Mouse (Mus musculus) heart, postnatal 4 days (tissue): ENCODE results near the gene Pip5k1b. TPM values are rescaled to one million over a fixed set of nuclear protein-coding genes. Genes with fewer than 3 reads are reported as not detected.

Experiments
- DNase-seq: peaks from one replicate; pipeline ENCODE4 v3.0.0; 2021
- total RNA-seq, 2 experiments: library from RNA; stranded (reverse); gene quantifications; 2 replicates each; pipeline ENCODE4 v1.2.3; 2021

Gene Pip5k1b
- total RNA-seq, 2 experiments from 2014 or later = 29.9 to 31.2 TPM

GRCm38 (mm10) chr19:24543386-24544350 lies 12.0 kb downstream of the Pip5k1b start:
- DNase-seq = peak; percentile 28

DNA sequence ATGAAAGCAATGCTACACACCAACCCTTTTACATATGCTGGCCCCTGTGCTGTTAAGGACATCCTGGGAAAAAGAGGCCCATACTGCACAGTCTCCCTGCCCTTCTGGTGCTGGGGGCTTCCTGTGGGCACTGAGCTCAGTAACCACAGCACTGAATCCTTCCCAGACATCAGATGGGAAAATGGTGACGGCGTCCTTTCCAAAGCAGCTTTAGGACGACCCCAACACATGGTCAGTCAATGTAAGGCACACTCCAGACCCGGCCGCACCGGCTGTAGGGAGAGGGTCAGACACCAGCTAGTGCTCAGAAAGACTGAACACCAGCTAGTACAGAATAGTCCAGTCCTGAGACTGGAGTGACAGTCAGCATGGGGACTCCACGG lies 13.4 kb downstream of the Pip5k1b start:
- DNase-seq = no peak

DNA sequence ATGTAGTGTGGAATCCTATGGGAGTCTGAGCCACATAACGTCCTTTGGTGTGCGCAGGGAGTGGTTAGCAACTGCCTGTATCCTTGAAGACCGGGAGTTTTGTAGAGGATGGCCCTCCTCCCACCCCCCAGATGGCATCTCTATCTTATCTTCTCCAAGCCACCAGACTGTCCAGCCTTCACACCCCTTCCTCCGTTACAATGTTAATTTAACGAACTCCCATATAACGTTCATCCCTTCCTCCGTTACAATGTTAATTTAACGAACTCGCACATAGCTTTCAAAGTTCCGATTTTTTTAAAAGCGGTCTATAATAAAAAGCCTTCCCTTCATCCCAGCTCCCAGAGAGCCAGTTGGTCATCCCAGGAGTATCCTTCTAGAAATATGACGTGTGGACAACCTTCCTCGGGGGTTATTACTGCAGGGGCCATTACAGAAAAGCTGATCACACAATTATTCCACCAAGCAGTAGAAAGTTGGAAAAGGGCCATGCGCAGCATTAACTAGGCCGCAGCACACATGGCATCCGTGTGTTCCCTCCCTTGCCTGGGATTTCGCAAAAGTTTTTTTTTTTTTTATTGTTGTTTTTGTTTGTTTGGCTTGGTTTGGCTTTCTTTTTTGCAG lies 13.9 kb downstream of the Pip5k1b start:
- DNase-seq = no peak

DNA sequence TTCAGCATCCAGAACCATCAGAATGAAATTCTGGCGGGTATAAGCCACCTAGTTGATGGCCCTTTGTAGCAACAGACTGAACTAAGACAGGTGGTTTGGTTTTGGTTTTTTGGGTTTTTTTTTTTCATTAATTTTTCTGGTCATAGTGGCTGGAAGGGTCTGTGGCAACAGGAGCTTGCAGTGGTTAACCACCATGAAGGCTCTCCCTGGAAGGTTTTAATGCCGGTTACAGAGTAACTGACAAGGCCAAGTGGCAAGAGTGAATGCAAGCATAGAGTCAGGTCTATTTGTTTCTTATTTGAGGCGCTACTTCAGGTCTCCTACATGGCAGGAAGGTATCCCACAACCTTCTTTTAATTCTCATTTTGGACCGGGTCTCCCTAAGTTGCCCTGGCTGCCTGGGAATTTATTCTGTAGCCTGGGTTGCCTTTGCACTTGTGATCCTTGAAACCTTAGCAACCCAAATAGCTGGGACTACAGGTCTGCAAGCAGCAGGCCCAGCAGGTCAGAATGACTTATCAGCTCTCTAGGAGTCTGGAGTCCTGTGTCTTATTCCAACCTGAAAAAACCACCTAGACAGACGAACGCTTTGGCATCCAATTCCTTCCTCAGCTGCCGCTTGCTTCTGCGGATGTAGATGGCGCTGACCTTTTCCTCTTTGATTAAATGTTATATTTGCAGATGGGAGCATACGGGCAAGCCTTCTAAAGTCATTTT lies 14.6 kb downstream of the Pip5k1b start:
- DNase-seq = no peak

DNA sequence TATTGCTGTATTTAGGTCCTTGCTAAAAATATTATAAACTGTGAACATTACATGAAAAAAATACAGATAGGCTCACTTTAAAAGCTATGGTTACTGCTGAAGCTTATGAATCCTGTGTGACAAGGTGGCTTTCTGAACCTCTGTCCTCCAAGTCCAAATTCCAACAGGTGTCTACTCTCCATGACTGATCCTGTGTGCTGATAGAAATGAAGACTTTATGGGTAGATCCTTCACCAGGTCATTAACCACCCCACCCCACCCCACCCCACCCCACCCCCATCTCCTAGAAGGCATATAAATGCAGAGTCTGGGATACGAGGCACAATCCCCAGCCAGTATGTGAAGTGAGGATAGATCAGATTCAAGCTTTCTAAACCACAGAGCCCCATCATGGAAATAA lies 16.6 kb downstream of the Pip5k1b start:
- DNase-seq = no peak

DNA sequence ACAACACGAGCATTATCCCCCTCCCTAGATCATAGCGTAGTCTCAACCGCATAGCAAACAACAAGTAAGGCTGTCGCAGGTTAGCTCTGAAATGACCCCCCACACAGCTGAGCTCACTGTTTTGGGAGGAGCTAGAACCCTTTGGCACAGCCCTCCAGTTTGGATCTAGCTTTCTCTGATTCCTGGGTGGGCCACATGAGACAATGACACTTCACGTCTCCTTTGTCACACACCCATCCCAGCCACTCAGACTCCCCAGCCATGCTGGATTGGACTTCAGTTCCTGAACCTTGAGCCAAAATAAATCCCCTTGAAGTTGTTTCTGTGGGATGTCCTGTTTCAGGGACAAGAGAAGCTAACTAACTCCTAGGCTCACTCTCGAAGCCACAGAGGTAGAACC lies 17.5 kb downstream of the Pip5k1b start:
- no peak for DNase-seq

- no peak for DNase-seq
These were observed 18.0 kb downstream of the Pip5k1b start for GRCm38 (mm10) chr19:24537691-24538090.

DNA sequence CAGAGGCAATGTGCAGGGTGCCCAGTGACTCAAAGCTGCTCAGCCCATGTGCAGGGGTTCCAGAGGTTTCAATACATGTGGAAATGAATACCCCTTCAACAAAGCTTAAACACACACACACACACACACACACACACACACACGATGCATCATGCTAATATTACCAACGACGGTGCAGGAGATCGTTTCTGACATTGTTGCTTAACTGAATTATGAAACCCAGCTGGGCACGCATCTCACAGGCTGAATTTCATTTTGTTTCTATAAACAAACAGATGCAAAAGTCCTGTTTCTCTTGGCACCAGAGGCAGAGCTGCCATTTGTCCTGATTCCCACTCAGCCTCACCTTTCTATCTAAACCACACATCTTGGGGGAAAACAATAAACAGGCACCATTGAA lies 18.8 kb downstream of the Pip5k1b start:
- DNase-seq = no peak

GRCm38 (mm10) chr19:24536280-24536679 lies 19.4 kb downstream of the Pip5k1b start:
- no peak for DNase-seq

DNA sequence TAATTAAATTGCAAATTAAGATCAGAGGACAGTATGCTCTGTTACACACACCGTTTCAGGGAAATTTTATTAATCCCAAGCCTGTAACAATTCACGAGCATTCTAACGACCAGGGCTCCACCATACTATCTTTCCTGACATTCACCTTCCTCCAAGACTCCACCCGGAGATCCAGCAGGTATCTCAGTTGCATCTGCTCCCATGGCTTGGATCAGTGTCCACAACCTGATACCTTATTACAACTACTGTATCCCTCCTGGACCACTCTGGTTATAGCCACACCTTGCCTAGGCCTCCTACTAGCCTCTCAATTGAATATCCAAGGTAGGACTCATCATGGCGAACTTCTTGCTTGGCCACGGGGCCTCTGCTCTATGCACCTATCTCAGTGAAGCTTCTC lies 20.5 kb downstream of the Pip5k1b start:
- no peak for DNase-seq

DNA sequence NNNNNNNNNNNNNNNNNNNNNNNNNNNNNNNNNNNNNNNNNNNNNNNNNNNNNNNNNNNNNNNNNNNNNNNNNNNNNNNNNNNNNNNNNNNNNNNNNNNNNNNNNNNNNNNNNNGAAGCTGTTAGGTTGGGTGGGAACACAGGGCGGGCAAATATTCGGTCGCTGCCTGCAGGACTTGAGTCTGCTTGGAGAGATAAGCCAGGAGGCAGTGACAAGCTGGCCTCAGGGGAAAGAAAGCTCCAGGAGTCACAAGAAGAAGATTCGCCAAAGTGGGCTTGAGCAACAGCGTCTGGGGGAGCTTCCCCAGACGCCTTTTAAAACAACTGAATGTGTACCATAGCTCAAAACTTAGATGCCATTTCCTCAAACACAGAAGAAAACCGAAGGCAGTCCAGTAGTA lies 20.9 kb downstream of the Pip5k1b start:
- DNase-seq = no peak

- DNase-seq = no peak
These were observed 26.6 kb downstream of the Pip5k1b start for GRCm38 (mm10) chr19:24528910-24529561.

DNA sequence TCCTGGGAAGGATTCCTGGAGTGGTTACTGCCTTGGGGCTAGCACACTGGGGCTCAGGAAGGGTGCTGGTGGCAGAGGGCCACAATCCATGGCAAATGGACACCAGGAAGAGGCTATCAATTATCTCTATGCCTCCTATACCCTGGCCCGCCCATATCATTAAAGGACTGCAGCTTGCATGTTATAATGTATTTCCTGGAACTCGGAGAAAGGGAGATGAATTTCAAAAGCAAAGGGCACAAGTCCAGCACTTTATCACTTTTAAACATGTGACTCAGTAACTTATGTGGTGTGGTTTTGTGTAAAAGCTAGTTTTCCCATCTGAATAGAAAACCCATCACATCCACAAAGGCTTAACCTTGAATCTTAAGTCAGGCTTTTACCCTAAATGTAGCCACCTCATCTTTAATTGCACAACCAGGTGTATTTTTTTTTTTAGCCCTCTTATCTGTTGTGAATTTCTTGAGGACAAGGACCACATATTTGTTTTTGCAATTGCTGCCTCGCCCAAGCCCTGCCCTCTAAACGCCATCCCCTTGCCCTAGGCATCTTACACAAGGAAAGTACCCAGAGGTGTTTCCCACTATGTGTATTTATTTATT lies 27.4 kb downstream of the Pip5k1b start:
- DNase-seq = no peak

DNA sequence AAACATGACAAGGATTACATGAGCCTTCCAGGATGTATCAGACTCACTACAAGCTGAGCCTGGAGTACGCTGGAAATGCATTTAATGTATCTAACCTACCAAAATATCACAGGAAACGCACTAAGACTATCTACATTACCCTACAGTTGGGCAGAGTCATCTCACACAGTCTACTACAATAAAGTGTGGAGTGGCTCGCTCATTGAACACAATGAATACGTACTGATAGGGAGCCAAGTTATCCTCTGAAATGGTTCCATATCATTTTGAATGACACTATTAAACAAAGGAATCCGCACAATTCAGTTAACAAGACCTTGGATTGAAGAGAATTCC lies 28.1 kb downstream of the Pip5k1b start:
- no peak for DNase-seq

DNA sequence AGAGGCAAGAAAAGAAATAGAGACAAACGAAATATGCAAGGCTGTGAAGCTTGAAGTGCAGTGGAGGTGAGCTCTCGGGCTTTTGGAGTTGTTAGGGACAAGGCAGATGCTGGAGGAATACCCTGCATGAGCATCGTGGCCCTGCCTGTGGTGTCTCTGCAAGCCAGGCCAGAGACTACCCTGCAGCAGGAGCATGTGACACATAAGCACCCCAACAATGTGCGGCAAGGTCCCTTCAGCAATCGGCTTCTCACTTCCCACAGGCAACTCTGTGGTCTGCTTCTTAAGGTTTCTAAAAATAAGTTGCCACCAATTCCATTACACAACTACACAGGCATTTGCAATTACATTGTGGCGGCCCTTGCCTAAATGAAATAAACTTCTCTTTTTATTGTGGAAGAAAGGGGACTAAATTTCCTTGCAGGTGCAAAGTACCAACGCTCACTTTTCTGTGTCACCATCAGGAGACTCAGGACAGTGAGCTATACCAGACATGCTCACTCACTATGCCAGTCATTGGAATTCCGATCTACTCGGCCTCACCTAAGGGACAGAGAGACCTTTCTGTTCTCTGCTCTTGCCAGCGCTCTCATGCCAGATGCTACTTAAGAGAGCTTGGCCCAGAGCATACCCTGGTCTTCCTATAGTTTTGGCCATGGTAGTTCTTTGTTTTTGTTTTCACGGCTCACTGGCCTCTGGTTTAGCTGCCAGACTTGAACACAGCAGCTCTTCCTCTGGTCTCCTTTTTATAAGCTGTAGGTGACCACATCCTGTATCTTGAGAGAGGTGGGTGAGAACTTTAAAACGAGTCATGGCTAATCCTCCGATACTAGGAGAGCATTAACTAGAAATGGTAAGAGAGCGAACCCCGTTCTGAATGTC lies 28.7 kb downstream of the Pip5k1b start:
- peak; percentile 25 for DNase-seq

- DNase-seq = no peak
These were observed 32.0 kb downstream of the Pip5k1b start for GRCm38 (mm10) chr19:24523476-24524313.

DNA sequence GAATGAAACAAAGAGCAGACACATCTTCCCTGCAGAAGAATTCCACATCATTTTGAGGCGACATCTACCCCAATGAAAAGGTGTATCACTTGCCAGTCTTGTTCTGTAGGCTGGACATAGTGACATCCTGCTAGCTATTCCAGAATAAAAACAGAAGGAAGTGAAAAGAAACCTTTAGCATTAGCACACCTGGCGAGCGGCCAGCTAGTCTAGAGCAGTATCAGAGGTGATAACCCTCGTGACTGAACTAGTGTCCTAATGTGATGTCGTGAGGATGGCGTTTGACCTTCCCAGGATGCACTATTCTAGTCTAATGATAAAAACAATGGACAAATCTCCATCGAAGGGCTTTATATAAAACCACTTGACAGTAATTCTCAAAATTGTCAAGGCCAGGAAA lies 33.7 kb downstream of the Pip5k1b start:
- DNase-seq = no peak

DNA sequence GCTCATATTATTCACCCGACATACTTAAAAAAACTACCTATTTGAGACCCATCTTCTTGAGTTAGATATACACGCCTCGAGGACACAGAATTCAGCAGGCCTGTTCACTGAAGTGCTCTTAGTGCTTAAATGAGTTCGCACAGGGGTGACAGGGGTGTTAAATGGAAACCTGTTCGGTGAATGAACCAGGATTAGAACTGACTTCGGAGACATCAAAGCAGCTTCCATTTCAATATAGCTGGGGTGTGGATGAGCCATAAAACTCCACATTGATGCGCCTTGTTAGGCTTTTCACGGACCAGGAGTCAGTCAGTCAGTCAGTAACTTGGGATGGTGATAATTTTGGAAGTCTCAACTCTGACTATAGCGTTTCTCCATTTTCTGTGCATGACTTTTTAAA lies 34.5 kb downstream of the Pip5k1b start:
- no peak for DNase-seq

DNA sequence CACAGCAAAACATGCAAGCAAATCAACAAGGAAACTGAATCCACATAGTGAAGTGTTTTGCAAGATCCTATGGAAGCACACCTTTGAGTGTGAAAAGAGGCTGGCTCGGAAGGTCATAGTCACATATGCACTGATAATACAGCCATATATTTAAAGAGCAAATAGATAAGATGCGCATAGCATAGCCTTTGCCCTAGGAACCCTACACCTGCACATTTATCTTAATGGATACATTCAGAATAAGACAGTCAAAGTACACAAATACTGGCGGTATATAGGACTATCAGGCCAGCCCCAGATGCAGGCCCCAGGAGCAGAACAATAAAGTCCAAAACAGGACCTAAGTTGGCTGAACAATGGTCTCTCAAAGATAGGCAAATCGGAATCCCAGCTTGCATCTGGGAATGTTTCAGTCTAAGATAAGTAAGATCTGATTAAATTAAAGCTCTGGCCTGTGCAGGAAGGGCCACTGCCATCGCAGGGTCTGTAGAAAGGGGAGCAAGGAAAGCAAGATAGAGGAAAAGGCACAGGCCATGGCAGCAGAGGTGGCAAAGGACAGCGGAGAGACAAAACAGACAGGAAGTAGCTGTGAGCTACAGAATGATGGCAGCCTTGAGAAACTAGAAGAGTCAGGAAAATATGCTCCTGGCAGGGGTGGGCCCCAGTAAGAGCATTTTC lies 35.8 kb downstream of the Pip5k1b start:
- DNase-seq = no peak

GRCm38 (mm10) chr19:24518384-24518783 lies 37.3 kb downstream of the Pip5k1b start:
- DNase-seq = no peak
